Mouse (Mus musculus): ENCODE data around the gene Mgst2.

DNA sequence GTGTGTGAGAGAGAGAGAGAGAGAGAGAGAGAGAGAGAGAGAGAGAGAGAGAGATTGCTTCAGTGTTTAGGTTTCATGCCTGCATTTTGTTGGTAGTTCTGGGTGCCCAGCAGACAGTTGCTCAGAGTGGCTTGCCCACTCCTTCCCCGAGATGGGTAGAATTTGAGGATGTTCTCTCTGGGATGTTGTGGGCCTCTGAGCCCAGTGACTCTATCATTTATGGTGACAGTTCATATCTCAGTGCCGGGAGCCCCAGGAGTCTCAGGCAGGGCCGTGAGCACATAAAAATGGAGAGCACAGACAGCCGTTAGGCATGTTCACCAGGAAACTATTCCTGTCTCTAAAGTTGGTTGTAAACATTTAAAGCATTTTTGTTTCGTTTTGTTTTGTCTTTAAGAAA is 1.2 kb downstream of the Mgst2 start:
- TF ChIP-seq POLR2A (IDR thresholded peaks at IDR 0.05; ENCODE audit: borderline replicate concordance, control insufficient read depth, low read depth, low read length) (no peak), CTCF (IDR thresholded peaks at IDR 0.05; ENCODE audit: control insufficient read depth, insufficient read depth, low read length) (no peak)

Data from bone marrow, adult 2 months (tissue).